Mouse (Mus musculus) cerebellum, adult 11 months (tissue): ENCODE results near the gene Setd7.
A peak's percentile ranks its signal among the peaks of the same experiment; 100 is the strongest.

Experiments
- DNase-seq: peaks from one replicate; pipeline ENCODE4 v3.0.0; 2022

The Setd7 gene

GRCm38 (mm10) chr3:51511983-51512382 lies 48.7 kb downstream of the Setd7 start:
- peak; percentile 35 for DNase-seq

GRCm38 (mm10) chr3:51510903-51511302 lies 49.8 kb downstream of the Setd7 start:
- peak; percentile 82 for DNase-seq

- no peak for DNase-seq
Observed at GRCm38 (mm10) chr3:51505465-51505864, 55.2 kb downstream of the Setd7 start.

DNA sequence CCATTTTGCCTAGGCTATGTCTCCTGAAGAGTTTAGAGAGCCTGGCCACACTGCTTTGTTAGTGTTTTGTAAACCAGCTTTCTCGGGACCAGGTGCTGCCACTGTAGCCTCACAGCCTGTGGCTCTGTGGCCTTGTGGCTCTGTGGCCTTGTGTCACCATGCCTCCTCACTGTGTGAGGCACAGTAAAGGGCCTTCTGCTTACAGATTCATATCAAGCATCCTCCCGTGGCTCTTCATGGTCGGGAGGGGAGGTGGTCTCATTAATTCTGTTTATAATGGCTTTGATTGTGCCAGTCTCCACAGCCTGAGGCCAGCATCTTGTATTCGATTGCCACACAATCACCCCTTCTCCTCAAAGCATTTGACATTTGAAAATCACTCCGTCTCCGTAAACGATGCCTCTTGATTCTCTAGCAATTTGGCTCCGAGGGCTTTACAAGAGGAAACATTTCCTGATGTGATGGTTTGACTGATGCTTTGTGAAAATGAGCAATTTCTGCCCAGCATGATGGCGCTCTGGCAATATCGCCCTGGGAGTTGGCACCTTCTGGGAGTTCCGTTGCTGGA lies 56.2 kb downstream of the Setd7 start:
- no peak for DNase-seq

GRCm38 (mm10) chr3:51499876-51500275 lies 60.8 kb downstream of the Setd7 start:
- no peak for DNase-seq

DNA sequence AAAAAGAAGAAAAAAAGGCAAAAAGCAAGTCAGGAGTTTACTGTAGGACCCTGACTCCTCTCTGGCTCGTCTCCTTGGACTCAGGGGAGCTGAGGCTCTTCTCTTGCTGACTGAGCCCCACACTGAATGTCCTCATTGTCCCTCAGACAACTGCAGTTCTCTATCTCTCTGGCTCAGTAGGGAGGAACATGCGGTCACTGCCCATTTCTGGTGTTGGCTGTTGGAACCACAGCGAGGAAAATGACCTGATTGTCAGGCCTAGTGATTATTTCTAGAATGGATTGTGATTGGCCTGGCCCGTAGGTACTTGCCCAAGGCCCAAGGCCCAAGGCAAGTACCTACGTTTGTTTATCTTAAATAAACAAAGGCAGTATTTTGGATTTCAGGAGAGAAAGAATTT lies 62.0 kb downstream of the Setd7 start:
- DNase-seq, result no peak

GRCm38 (mm10) chr3:51497978-51498377 lies 62.7 kb downstream of the Setd7 start:
- no peak for DNase-seq

DNA sequence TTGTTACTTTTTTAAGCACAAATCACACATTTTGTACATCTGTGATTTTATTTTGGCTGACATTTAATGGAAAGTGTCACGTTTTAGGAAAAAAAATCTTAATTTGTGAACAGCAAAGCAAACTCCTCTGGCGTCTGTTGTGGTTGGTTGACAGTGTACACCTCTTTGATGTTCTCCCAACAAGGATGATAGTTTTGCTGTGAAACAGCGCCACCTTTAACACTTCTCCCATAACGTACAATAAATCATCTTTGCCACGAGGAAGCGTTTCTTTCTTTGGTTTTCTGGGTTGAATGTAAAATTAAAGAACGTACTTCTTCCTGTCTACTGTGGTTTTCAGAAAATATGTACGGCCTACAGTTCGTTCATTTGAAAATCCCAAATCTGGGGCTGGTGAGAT lies 65.0 kb downstream of the Setd7 start:
- DNase-seq, result no peak

DNA sequence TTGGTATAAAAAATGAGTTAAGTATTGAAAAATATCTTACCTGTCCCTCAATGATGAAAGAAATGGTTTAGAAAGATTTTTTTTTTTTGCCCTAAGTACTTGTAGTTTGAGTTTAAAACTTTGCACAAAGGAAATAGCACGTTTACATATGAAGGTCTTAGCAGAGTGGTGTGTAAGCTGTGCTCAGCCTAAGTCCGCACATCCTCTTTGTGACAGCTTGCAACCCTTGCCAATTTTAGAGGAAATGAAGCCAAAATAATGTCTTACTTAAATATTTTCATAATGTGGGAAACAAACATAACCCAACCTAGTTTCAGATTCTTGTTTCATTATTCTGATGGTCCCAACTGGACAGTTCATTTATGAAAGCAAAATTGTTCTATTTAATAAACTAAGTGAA lies 66.2 kb downstream of the Setd7 start:
- DNase-seq, result no peak

- DNase-seq, result no peak
Observed at GRCm38 (mm10) chr3:51493272-51493838, 67.3 kb downstream of the Setd7 start.

GRCm38 (mm10) chr3:51490088-51490753 lies 70.5 kb downstream of the Setd7 start:
- DNase-seq, result no peak

GRCm38 (mm10) chr3:51486491-51487195 lies 74.0 kb downstream of the Setd7 start:
- no peak for DNase-seq

DNA sequence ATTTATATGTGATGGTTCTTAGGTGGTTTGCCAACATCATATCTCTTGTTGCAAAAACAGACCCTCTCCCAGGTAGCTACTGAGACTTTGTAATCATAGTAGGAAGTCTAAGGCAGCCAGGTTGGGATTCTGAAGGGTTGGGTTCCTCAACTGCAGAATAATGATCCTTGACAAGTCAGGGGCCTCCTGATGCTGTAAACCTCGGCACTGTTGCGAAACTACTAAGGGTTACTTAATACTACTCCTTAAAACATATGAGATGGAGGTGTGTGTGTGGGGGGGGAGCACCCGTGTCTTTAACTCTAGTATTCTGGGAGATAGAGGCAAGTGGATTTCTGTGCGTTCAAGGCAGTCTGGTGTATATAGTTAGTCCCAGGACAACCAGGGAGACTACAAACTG lies 75.3 kb downstream of the Setd7 start:
- no peak for DNase-seq

GRCm38 (mm10) chr3:51484370-51484769 lies 76.3 kb downstream of the Setd7 start:
- DNase-seq, result no peak

GRCm38 (mm10) chr3:51483741-51484359 lies 76.8 kb downstream of the Setd7 start, which contains the start of gene Rab33b:
Rab33b (plus strand) TSS chr3:51483920.
- DNase-seq, result peak; percentile 98

DNA sequence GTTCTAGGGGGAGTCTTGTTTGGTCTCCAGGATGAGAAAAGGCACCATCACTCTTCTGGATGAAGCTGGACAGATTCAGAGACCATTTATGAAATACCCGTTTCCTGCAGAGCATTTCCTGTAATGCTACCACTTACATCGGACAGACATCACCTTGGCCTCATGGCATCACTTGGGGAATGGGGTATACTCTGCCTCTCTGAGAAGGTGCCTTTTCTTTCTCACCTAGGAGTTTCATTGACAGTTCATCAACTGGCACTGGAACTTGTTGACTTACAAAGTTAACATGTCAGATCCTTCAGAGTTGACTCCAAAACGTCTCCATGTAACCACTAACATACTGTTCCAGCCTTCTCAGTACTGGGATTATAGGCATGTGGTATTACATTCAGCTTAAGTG lies 77.9 kb downstream of the Setd7 start:
- DNase-seq, result no peak

DNA sequence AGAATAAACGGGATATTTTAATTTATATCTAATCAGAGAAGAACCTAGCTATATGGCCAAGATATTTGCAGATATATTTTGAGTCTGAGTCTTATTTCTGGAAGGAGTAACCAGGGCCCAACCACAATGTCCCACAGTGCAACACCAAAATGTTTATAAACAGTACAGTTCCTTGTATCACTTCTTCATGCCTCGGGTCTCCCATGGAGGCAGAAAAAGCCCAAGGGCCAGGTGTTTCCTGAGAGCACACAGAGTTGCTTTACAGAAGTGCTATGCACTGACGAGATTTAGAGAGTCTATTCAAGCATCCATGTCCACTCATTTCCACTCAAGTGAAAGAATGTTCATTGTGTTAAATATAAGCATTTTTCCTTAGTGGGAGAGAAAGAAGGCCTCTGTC lies 78.8 kb downstream of the Setd7 start:
- DNase-seq, result no peak

GRCm38 (mm10) chr3:51481059-51481458 lies 79.6 kb downstream of the Setd7 start:
- peak; percentile 47 for DNase-seq

DNA sequence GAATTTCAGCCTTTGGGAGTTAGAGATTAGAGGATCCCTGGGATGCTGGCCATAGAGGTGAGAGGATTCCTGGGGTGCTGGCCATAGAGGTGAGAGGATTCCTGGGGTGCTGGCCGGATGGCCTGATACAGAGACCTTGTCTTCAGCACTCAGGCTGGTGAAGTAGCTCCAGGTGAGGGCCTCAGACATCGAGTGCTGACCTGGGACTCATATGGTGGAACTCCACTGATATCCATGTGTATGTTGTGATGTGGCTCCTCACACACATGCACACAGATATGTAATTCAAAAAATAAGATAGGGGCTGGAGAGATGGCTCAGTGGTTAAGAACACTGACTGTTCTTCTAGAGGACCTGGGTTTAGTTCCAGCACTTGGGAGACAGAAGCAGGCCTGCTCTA lies 80.8 kb downstream of the Setd7 start:
- no peak for DNase-seq

DNA sequence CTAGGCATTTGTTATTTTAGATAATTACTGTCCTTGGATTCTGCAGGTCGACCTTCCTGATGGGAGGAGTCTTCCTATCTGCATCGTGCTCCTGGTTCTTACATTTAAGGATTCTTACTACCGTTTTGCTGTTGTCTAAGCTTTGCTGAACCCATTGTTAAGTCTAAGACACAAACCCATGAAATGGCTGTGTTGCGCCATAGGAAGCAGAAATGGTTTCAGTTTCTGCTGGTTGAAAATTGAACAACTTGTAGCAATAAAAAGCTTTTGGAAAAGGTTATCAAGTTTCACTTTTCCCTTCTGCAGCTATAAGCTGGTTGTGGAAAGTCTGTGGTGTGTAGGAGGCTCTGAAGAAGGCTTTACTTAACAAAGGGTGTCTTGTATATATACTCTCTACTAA lies 85.0 kb downstream of the Setd7 start:
- DNase-seq, result no peak

DNA sequence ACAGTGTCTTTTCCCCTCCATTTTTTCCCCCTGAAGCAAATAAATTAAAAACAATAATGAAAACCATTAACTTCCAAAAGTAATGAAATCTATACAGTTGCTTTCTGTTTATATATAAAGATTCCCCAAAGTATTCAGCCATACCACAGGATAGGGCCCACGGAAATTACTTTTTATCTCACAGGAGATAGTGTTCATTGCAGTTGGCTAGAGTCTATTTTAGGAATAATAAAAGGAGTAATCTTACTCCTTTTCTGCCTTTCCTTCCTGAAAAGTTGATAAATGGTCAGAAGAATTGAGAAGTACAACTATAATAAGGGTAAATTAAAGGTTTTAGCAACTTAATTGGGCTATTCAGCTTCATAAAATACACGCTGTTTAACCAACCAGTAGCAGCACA lies 92.1 kb downstream of the Setd7 start:
- DNase-seq, result no peak
